Mouse (Mus musculus): ENCODE data around the gene Pcna.

Pcna gene

GRCm38 (mm10) chr2:132233985-132234765 is 18.9 kb downstream of the Pcna start:
- no peak for DNase-seq (ENCODE audit: low read depth, low spot score)

- DNase-seq (ENCODE audit: low read depth, low spot score), result no peak
Observed at GRCm38 (mm10) chr2:132232413-132232945, 20.6 kb downstream of the Pcna start.

DNA sequence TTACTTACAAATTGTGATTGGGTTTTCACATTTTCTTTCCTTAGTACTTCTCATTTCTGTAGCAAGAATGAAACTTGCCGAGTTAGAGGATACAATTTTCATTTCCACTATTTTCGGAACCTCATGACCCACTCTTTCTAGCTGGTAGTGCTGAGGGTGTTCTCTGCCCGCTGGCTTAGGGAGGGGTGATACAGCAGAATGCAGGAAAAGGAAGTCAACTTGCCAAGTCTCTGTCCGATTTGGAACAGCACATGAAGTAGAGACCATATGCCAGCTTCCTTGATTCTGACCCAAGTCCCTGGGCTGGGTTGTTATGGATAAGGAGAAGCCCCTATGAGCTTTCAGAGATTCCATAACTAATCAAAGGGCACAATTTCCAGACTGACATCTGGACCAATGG is 28.8 kb downstream of the Pcna start:
- no peak for DNase-seq (ENCODE audit: low read depth, low spot score)

DNA sequence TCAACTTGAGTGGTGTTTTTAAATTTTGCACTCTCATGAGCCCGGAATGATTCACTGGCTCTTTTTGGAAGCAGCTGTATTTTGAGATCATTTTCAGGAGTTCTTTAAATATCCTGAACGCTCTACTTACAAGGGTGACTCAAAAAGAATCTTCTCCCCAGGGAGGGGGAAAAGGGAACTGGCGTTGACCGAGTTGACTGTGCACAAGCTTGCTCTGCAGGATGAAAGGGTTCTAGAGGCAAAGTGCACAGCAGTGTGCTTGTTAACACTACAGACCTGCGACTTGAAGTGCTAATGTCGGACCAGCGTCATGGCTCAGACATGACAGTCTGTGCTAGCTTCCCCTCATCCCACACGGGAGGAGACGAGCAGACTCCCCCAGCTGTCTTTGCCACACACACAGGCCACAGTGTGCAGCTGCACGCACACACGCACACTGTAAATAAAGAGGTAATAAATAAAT is 31.5 kb downstream of the Pcna start:
- DNase-seq (ENCODE audit: low read depth, low spot score), result peak; percentile 10

DNA sequence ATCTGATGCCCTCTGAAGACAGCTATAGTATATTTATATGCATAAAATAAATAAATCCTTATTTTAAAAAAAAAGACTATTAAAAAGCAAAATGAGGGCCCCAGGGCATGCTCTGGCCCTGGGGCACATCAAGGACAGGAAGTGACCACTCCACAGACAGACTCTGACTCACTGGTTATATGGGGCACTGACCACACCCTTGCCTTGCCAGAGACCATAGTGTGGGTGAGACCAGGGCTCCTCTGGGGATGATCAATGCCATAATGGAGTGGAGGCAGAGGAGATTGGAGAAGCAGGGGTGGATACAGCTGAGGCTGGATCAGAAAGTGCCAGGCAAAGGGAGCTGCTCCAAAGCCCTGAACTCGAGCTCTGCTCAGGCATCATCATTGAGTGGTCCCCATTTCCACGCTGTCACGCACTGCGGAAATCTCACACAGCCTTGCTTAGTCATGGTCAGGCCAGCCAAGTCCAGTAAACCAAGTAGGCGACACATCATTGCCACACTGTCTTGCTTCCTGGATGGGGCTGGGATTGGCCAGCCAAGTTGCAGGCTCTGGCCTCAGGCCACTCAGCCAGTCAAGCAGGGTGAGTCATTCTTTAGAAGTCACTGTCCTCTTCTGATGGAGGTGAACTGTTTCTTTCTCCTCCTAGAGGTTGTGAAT is 41.0 kb downstream of the Pcna start:
- no peak for DNase-seq (ENCODE audit: low read depth, low spot score)

- DNase-seq (ENCODE audit: low read depth, low spot score), result no peak
Observed at GRCm38 (mm10) chr2:132210806-132211312, 42.3 kb downstream of the Pcna start.

GRCm38 (mm10) chr2:132208246-132208881 is 44.8 kb downstream of the Pcna start:
- no peak for DNase-seq (ENCODE audit: low read depth, low spot score)

DNA sequence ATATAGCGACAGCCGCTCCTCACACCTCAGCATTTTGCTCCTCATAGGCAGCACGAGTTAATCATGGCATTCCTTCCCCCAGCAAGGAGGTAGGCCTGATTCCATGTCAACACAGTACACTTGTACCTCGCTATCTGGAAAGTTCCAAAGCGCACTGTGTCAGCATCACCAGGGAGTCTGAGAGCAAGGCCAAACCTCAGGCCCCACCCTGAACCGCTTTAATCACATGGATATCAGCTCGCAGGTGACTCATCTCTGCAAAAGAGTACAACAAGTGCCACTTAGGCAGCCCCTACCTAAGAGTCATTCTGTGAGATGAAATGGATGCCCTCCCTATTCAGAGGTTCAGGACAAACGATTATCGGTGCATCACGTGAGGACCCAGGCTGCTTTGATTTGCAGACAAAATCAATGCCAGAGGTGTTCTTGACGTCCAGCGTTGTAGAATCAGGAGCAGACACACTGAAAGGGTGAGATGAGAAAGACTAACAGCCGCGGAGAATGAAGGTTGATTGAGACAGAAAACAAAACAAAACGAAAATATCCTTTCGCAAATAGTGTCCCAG is 46.7 kb downstream of the Pcna start:
- DNase-seq (ENCODE audit: low read depth, low spot score), result no peak

GRCm38 (mm10) chr2:132205549-132205948 is 47.6 kb downstream of the Pcna start:
- DNase-seq (ENCODE audit: low read depth, low spot score), result no peak

DNA sequence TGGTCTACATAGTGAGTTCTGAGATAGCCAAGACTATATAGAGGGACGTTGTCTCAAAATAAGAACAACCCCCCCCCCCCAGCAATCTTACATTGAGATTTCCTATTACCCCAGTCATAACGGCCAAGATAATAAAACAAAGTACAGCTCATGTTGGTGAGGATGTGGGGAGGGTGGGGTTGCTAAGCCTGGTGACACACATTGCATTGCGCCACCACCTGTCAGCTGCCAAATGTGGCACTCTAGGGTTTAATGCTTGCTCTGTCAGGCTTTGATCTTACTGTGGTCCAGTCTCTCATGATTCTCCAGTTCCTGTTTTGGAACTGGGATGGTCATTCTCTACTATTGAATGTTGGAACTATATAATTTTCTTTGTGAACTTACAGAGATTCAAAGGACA is 49.3 kb downstream of the Pcna start:
- DNase-seq (ENCODE audit: low read depth, low spot score), result no peak

GRCm38 (mm10) chr2:132203186-132203585 is 49.9 kb downstream of the Pcna start:
- no peak for DNase-seq (ENCODE audit: low read depth, low spot score)
